ENCODE assay signal across 20 mouse cellular contexts in the genomic region with DNA sequence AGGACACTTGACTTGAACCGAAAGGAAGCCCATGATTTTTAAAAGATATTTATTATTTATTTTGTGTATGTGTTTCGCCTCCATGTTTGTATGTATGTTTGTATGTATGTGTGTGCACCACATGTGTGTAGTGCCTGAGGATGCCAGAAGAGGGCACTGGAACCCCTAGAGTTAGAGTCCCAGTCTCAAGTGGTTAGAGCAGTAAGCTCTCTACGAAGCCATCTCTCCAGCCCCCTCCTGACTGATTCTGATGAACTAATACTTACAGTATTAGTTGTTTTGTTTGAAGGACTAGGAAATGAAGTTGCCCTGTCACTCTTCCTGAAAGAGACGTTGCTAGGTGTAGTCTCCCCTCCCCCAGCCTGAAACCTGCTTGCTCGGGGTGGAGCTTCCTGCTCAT. TPM values are rescaled to one million over a fixed set of nuclear protein-coding genes. Genes with fewer than 3 reads are reported as not detected.
A peak's percentile ranks its signal among the peaks of the same experiment; 100 is the strongest.
DNase-seq lines count a peak whose midpoint lies in the region; ATAC-seq lines count a peak whose summit lies in the region.
"Had no signal": no experiment of that assay in that cellular context is flagged by ENCODE, and none has a peak within 500 bp of the region (broad histone marks: within the 10 kb centered on the region; RNA-seq: fewer than 3 reads in every experiment).

No protein-coding gene starts in this region.

- no peak overlapping the region for H3K9ac ChIP-seq in kidney, embryonic 15.5 days
- H3K9ac ChIP-seq: lung, embryonic 14.5 days; midbrain, embryonic 12.5 days; neural tube, embryonic 13.5 days had no signal

- no peaks in the 10 kb centered on the region for H3K4me1 ChIP-seq in kidney, embryonic 15.5 days
- H3K4me1 ChIP-seq: midbrain, embryonic 12.5 days; neural tube, embryonic 13.5 days had no signal

- no peak for ATAC-seq in kidney, embryonic 15.5 days (replicated peaks; ENCODE audit: low FRiP score)
- ATAC-seq in frontal cortex, adult (ENCODE audit: low TSS enrichment), result no peak
- ATAC-seq: forebrain, embryonic 14.5 days had no signal

- no peak overlapping the region for H3K4me3 ChIP-seq in kidney, embryonic 15.5 days (replicated peaks)
- H3K4me3 ChIP-seq: midbrain, embryonic 12.5 days; neural tube, embryonic 13.5 days had no signal

- no peaks in the 10 kb centered on the region for H3K36me3 ChIP-seq in kidney, embryonic 15.5 days
- H3K36me3 ChIP-seq: midbrain, embryonic 12.5 days; neural tube, embryonic 13.5 days had no signal

- DNase-seq in kidney, postnatal 4 days, result peak; percentile 28 to 40
- DNase-seq in 416B (ENCODE audit: low read depth) (peak; percentile 44), MN1 (ENCODE audit: low spot score) (peak; percentile 33)
- peak; percentile 22 for DNase-seq in induced T-regulatory cell, adult 2 months (ENCODE audit: low read depth)
- DNase-seq in gastrocnemius, postnatal 36 days, result no peak
- DNase-seq in urinary bladder, postnatal 36 days (ENCODE audit: low spot score in 2 of 2), result no peak
- DNase-seq: adrenal gland, postnatal 10 days; cerebellum, adult 11-12 months; gastrocnemius, postnatal 25 days; right cerebral cortex, postnatal 14 days had no signal

- no peak overlapping the region for H3K27ac ChIP-seq in kidney, embryonic 15.5 days
- H3K27ac ChIP-seq: midbrain, embryonic 12.5 days; neural tube, embryonic 13.5 days had no signal

- intact Hi-C loops in gastrocnemius, postnatal 36 days (cut with DNase I), result no loop called here

- WGBS in kidney, embryonic 15.5 days, result 68% methylated on average over 5 of the region's 5 CpGs

- H3K9me3 ChIP-seq in kidney, embryonic 15.5 days (replicated peaks), result peaks cover 6% of the 10 kb centered on the region; the same call in 1 of the 2 replicates
- H3K9me3 ChIP-seq: midbrain, embryonic 12.5 days; neural tube, embryonic 13.5 days had no signal

- H3K27me3 ChIP-seq in kidney, embryonic 15.5 days, result no peaks in the 10 kb centered on the region
- H3K27me3 ChIP-seq: midbrain, embryonic 12.5 days; neural tube, embryonic 13.5 days had no signal

- no peak overlapping the region for H3K4me2 ChIP-seq in kidney, embryonic 15.5 days
- H3K4me2 ChIP-seq: lung, embryonic 14.5 days; midbrain, embryonic 12.5 days; neural tube, embryonic 13.5 days had no signal

RNA-seq across cellular contexts. Expression of a gene that starts 5.6 kb away (rescaled TPM):
- polyA plus RNA-seq in kidney, embryonic 15.5 days (2015; fragmentation: Nextera tagmentation; extraction: Ambion mirVana), result 35.6 and 38.1 TPM in 2 replicates
- total RNA-seq in gastrocnemius, postnatal 36 days (2021), result 10 to 100 TPM; 76.6 to 96.3 TPM

RNA-seq across cellular contexts. Expression of a gene that starts 14.0 kb away (rescaled TPM):
- 0.09 TPM in 1 of 2 replicates, not detected in the other for polyA plus RNA-seq in kidney, embryonic 15.5 days (2015; fragmentation: Nextera tagmentation; extraction: Ambion mirVana)
- total RNA-seq in gastrocnemius, postnatal 36 days (2021), result not detected
- total RNA-seq: adrenal gland, postnatal 10 days; gastrocnemius, postnatal 25 days; left cerebral cortex, postnatal 10 days had no signal
- polyA plus RNA-seq: embryonic facial prominence, embryonic 11.5 days; forebrain, embryonic 14.5 days; heart, postnatal 0 days; lung, embryonic 14.5 days; midbrain, embryonic 12.5 days; neural tube, embryonic 13.5 days; stomach, embryonic 16.5 days had no signal

RNA-seq across cellular contexts. Expression of a gene that starts 15.4 kb away (rescaled TPM):
- polyA plus RNA-seq in kidney, embryonic 15.5 days (2015; fragmentation: Nextera tagmentation; extraction: Ambion mirVana), result 88.0 and 91.1 TPM in 2 replicates
- total RNA-seq in gastrocnemius, postnatal 36 days (2021), result 100 to 1,000 TPM; 158 to 166 TPM

RNA-seq across cellular contexts. Expression of a gene that starts 38.0 kb away (rescaled TPM):
- 79.0 and 80.9 TPM in 2 replicates for polyA plus RNA-seq in kidney, embryonic 15.5 days (2015; fragmentation: Nextera tagmentation; extraction: Ambion mirVana)
- 10 to 100 TPM; 11.6 to 16.9 TPM for total RNA-seq in gastrocnemius, postnatal 36 days (2021)

RNA-seq across cellular contexts. Expression of a gene that starts 55.6 kb away (rescaled TPM):
- polyA plus RNA-seq in kidney, embryonic 15.5 days (2015; fragmentation: Nextera tagmentation; extraction: Ambion mirVana), result 31.3 and 32.6 TPM in 2 replicates
- total RNA-seq in gastrocnemius, postnatal 36 days (2021), result 10 to 100 TPM; 14.4 to 15.1 TPM

Comparison
In these comparisons a context has a peak if more than half of its experiments do, and no peak if none do; other contexts are left out.
1. DNase-seq: peak in kidney, postnatal 4 days (2 of 2), 416B (single experiment), MN1 (single experiment) and induced T-regulatory cell, adult 2 months (single experiment); none in gastrocnemius, postnatal 36 days (0 of 2) and urinary bladder, postnatal 36 days (0 of 2).